Mouse (Mus musculus): ENCODE data around the gene Pde11a.

DNA sequence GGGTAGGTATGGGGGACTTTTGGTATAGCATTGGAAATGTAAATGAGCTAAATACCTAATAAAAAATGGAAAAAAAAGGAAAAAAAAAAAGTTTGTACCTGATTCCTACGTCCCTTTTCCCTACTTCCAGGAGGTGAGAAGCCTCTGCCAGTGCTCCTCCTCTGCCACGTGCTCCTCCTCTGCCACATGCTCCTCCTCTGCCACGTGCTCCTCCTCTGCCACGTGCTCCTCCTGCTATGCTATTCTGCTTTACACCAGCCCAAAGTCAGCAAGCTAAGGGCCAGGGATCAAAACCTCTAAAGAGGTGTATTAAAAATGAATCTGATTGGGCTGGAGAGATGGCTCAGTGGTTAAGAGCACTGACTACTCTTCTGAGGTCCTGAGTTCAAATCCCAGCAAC lies 27.2 kb upstream of the Pde11a start:
- no peak for TF ChIP-seq POLR2A (IDR thresholded peaks at IDR 0.05; ENCODE audit: borderline replicate concordance, extremely low read depth, low read depth, low read length)
- TF ChIP-seq CTCF (IDR thresholded peaks at IDR 0.05; ENCODE audit: insufficient read depth, low read length) = no peak
